9 mouse cellular contexts compared by ENCODE assay signal in the genomic region with DNA sequence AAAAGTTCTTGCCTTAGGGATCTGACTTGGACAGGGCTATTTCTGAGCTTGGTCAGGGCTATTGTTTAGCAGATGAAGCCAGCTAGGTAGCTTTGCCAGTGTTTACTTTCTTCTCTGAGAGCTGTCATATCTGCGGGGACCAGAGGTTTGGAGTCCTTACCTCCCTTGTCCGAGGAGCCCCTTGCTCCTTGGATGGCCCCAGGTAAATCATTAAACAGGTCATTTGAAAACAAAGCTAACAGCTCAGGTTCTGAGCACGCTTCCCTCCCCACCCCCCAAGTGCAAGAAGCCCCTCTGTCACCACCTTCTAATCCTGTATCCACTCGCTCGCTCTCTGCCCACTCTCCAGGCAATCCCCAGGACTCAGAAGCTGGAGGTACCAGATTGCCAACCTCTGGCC. TPM values are rescaled to one million over a fixed set of nuclear protein-coding genes. Genes with fewer than 3 reads are reported as not detected.
DNase-seq lines count a peak whose midpoint lies in the region; ATAC-seq and TF ChIP-seq lines count a peak whose summit lies in the region.
"Had no signal": no experiment of that assay in that cellular context is flagged by ENCODE, and none has a peak within 500 bp of the region (broad histone marks: within the 10 kb centered on the region; RNA-seq: fewer than 3 reads in every experiment).

No protein-coding gene starts in this region.

- TF ChIP-seq CTCF in heart, adult 2 months (IDR thresholded peaks at IDR 0.05) = no peak
- TF ChIP-seq CTCF in small intestine, adult 2 months (IDR thresholded peaks at IDR 0.05; ENCODE audit: extremely low read depth, insufficient read length, insufficient replicate concordance, low read depth, low read length) = no peak

- DNase-seq in heart, adult 2 months = no peak
- peak; percentile 43 for DNase-seq in kidney, postnatal 14 days
- DNase-seq in left cerebral cortex, adult 8-10 months (ENCODE audit: low spot score in 2 of 2) = no peak
- DNase-seq in spleen, postnatal 4 days (ENCODE audit: low spot score in 2 of 2) = no peak
- DNase-seq in spleen, postnatal 14 days (ENCODE audit: low spot score in 2 of 2) = no peak

- peaks cover 3% of the 10 kb centered on the region; the same call in 1 of the 2 replicates for H3K9me3 ChIP-seq in heart, embryonic 14.5 days (ENCODE audit: control insufficient read depth, low read length)
- H3K9me3 ChIP-seq in hindbrain, embryonic 12.5 days (replicated peaks) = no peaks in the 10 kb centered on the region
- H3K9me3 ChIP-seq: liver, embryonic 15.5 days had no signal

- H3K27ac ChIP-seq in heart, embryonic 14.5 days (replicated peaks in 1 of 2; ENCODE audit: control insufficient read depth in 1 of 2, insufficient read depth in 1 of 2, low read depth in 2 of 2, low read length in 2 of 2) = no peak overlapping the region
- H3K27ac ChIP-seq in heart, adult 2 months = no peak overlapping the region
- peak overlapping the region; percentile 25; the same call in 1 of the 2 replicates for H3K27ac ChIP-seq in hindbrain, embryonic 12.5 days
- peak overlapping the region; percentile 66 for H3K27ac ChIP-seq in small intestine, adult 2 months (ENCODE audit: insufficient read depth, low read depth, low read length)
- H3K27ac ChIP-seq: liver, embryonic 15.5 days had no signal

- intact Hi-C loops in heart, adult 2 months (cut with DNase I) = no loop called here

- H3K36me3 ChIP-seq in heart, embryonic 14.5 days (ENCODE audit: control insufficient read depth, insufficient read depth, low read length) = peaks cover 2% of the 10 kb centered on the region; the same call in 1 of the 2 replicates
- H3K36me3 ChIP-seq in heart, adult 2 months (ENCODE audit: control insufficient read depth, insufficient read depth, low read length) = no peaks in the 10 kb centered on the region
- H3K36me3 ChIP-seq in hindbrain, embryonic 12.5 days = peaks cover 19% of the 10 kb centered on the region
- H3K36me3 ChIP-seq in small intestine, adult 2 months (ENCODE audit: control insufficient read depth, insufficient read depth, low read length) = no peaks in the 10 kb centered on the region
- H3K36me3 ChIP-seq: liver, embryonic 15.5 days had no signal

- 0 out of 2 replicates have a peak overlapping the region, but pooled peaks have one; percentile 6 for H3K4me2 ChIP-seq in heart, embryonic 14.5 days (ENCODE audit: low read length)
- H3K4me2 ChIP-seq in hindbrain, embryonic 12.5 days (replicated peaks) = peak overlapping the region; percentile 87
- H3K4me2 ChIP-seq: liver, embryonic 15.5 days had no signal

- H3K79me2 ChIP-seq in heart, adult 2 months (replicated peaks; ENCODE audit: control insufficient read depth, insufficient read depth, low read length) = no peaks in the 10 kb centered on the region

- H3K27me3 ChIP-seq in heart, embryonic 14.5 days (ENCODE audit: control insufficient read depth, insufficient read depth, low read length) = no peaks in the 10 kb centered on the region
- H3K27me3 ChIP-seq in heart, adult 2 months (ENCODE audit: control insufficient read depth, insufficient read depth, low read length) = no peaks in the 10 kb centered on the region
- no peaks in the 10 kb centered on the region for H3K27me3 ChIP-seq in hindbrain, embryonic 12.5 days
- no peaks in the 10 kb centered on the region for H3K27me3 ChIP-seq in small intestine, adult 2 months (ENCODE audit: control insufficient read depth, insufficient read depth, low read length)

- no peak for ATAC-seq in heart, embryonic 14.5 days (ENCODE audit: insufficient number of reproducible peaks, insufficient read depth, low FRiP score, low read depth)
- no peak for ATAC-seq in hindbrain, embryonic 12.5 days (ENCODE audit: low FRiP score)

- no peak for TF ChIP-seq POLR2A in heart, adult 2 months (IDR thresholded peaks at IDR 0.05; ENCODE audit: insufficient read depth, low read depth, low read length)
- TF ChIP-seq POLR2A in small intestine, adult 2 months (IDR thresholded peaks at IDR 0.05; ENCODE audit: low read depth, low read length) = no peak

- 77% methylated on average over 5 of the region's 5 CpGs for WGBS in heart, embryonic 14.5 days
- WGBS in heart, adult 2 months = 90% methylated on average over 5 of the region's 5 CpGs
- 54% methylated on average over 5 of the region's 5 CpGs for WGBS in hindbrain, embryonic 12.5 days
- WGBS in small intestine, adult 2 months = 42% methylated on average over 5 of the region's 5 CpGs

- peak overlapping the region; percentile 48; the same call in 1 of the 2 replicates for H3K9ac ChIP-seq in heart, embryonic 14.5 days (ENCODE audit: low read length)
- H3K9ac ChIP-seq in heart, adult 2 months (ENCODE audit: low read depth, low read length) = no peak overlapping the region
- peak overlapping the region; percentile 38 for H3K9ac ChIP-seq in hindbrain, embryonic 12.5 days
- H3K9ac ChIP-seq: liver, embryonic 15.5 days had no signal

- no peak for TF ChIP-seq EP300 in heart, adult 2 months (IDR thresholded peaks at IDR 0.05; ENCODE audit: insufficient read depth, low read depth, low read length)

- H3K4me1 ChIP-seq in heart, embryonic 14.5 days (ENCODE audit: control insufficient read depth in 2 of 2, insufficient read depth in 2 of 2, low read length in 2 of 2) = peaks cover 2 to 26% of the 10 kb centered on the region in 2 experiments; a peak in 3 of 4 replicates
- peaks cover 6% of the 10 kb centered on the region for H3K4me1 ChIP-seq in heart, adult 2 months (ENCODE audit: control insufficient read depth, insufficient read depth, low read length)
- H3K4me1 ChIP-seq in hindbrain, embryonic 12.5 days = peaks cover 34% of the 10 kb centered on the region
- H3K4me1 ChIP-seq in small intestine, adult 2 months (ENCODE audit: control insufficient read depth, insufficient read depth, insufficient read length, low read length) = peaks cover 8% of the 10 kb centered on the region

- no peak overlapping the region for H3K4me3 ChIP-seq in heart, embryonic 14.5 days (ENCODE audit: control insufficient read depth in 1 of 2, insufficient read depth in 1 of 2, low read depth in 1 of 2, low read length in 2 of 2)
- H3K4me3 ChIP-seq in heart, adult 2 months = no peak overlapping the region
- H3K4me3 ChIP-seq in hindbrain, embryonic 12.5 days = peak overlapping the region; percentile 81
- peak overlapping the region; percentile 21 for H3K4me3 ChIP-seq in small intestine, adult 2 months (ENCODE audit: low read depth, low read length)
- H3K4me3 ChIP-seq: liver, embryonic 15.5 days had no signal

RNA-seq across cellular contexts. Expression of gene Castor2, which starts 1.8 kb away (rescaled TPM):
- polyA plus RNA-seq in heart, embryonic 14.5 days (2014; fragmentation: Nextera tagmentation; extraction: Ambion mirVana) = 6.2 and 7.7 TPM in 2 replicates
- 10 to 100 TPM; 20.7 to 21.1 TPM for total RNA-seq in heart, adult 2 months (2021)
- polyA plus RNA-seq in heart, adult 2 months (2012; rRNA removed) = 14.2 and 18.2 TPM in 2 replicates
- polyA plus RNA-seq in hindbrain, embryonic 12.5 days (2016; fragmentation: Nextera tagmentation; extraction: Ambion mirVana) = 22.4 and 24.1 TPM in 2 replicates
- 10.8 and 20.0 TPM in 2 replicates for polyA plus RNA-seq in small intestine, adult 2 months (2012; rRNA removed)
- 10 to 100 TPM; 62.4 to 89.4 (median 68.0) TPM for total RNA-seq in left cerebral cortex, adult 8-10 months (2022)

Comparison
In these comparisons a context has a peak if more than half of its experiments do, and no peak if none do; other contexts are left out.
1. H3K27ac ChIP-seq: peak in hindbrain, embryonic 12.5 days (single experiment) and small intestine, adult 2 months (single experiment); none in heart, embryonic 14.5 days (0 of 2) and heart, adult 2 months (single experiment).
2. H3K4me3 ChIP-seq: peak in hindbrain, embryonic 12.5 days (single experiment) and small intestine, adult 2 months (single experiment); none in heart, embryonic 14.5 days (0 of 2) and heart, adult 2 months (single experiment).